Mouse (Mus musculus) liver, embryonic 15.5 days (tissue): ENCODE results near the gene Vcam1. TPM values are rescaled to one million over a fixed set of nuclear protein-coding genes. Genes with fewer than 3 reads are reported as not detected.

Source experiments
- ATAC-seq: fragments of 200-750 bp; cut with Nextera tagmentation; 2 replicates; pipeline ENCODE4 v1.8.0; 2017; ENCODE audit warnings: moderate number of reproducible peaks, mild to moderate bottlenecking, moderate library complexity; ENCODE audit not compliant: insufficient read depth
- H3K27ac ChIP-seq: fragments of 300-500 bp; sonication (generic); replicated peaks from 2 replicates; pipeline ENCODE4 v1.5.1; 2015; ENCODE audit warnings: mild to moderate bottlenecking, inconsistent platforms
- H3K27me3 ChIP-seq: fragments of 300-500 bp; sonication (generic); 2 replicates; pipeline ENCODE4 v1.6.1; 2015; ENCODE audit warnings: mild to moderate bottlenecking, inconsistent platforms
- H3K36me3 ChIP-seq: fragments of 300-500 bp; sonication (generic); replicated peaks from 2 replicates; pipeline ENCODE4 v1.6.1; 2015; ENCODE audit warnings: moderate library complexity, mild to moderate bottlenecking, inconsistent platforms
- H3K4me1 ChIP-seq: fragments of 300-500 bp; sonication (generic); replicated peaks from 2 replicates; pipeline ENCODE4 v1.6.1; 2015; ENCODE audit warnings: inconsistent platforms
- H3K4me2 ChIP-seq: fragments of 300-500 bp; sonication (generic); 2 replicates; pipeline ENCODE4 v1.6.1; 2015; ENCODE audit warnings: moderate library complexity, mild to moderate bottlenecking, inconsistent platforms
- H3K4me3 ChIP-seq: fragments of 300-500 bp; sonication (generic); replicated peaks from 2 replicates; pipeline ENCODE4 v1.5.1; 2015; ENCODE audit warnings: mild to moderate bottlenecking, inconsistent platforms
- H3K9ac ChIP-seq: fragments of 300-500 bp; sonication (generic); 2 replicates; pipeline ENCODE4 v1.6.1; 2015; ENCODE audit warnings: moderate library complexity, mild to moderate bottlenecking, inconsistent platforms
- H3K9me3 ChIP-seq: fragments of 300-500 bp; sonication (generic); replicated peaks from 2 replicates; pipeline ENCODE4 v1.6.1; 2016; ENCODE audit warnings: inconsistent platforms
- WGBS: fragments of 180-500 bp; shearing (Covaris S2); methylation state at CpG from one replicate; pipeline ENCODE4 v1.1.7; 2015; ENCODE audit warnings: mixed read lengths; ENCODE audit not compliant: insufficient replicate concordance; 5-methylcytosine and 5-hydroxymethylcytosine counted together
- polyA plus RNA-seq: library from polyadenylated mRNA; unstranded; fragments of >200 nt; fragmentation: Nextera tagmentation; extraction: Ambion mirVana; gene quantifications from 2 replicates; pipeline ENCODE4 v1.2.1, GENCODE M21; 2015

Vcam1 gene
- polyA plus RNA-seq, 1 experiment from 2014 or later = 85.4 TPM

- Histone ChIP-seq H3K27ac (no peak overlapping the region), H3K4me2 (no peak overlapping the region), H3K4me1 (no peaks in the 10 kb centered on the region), H3K36me3 (no peaks in the 10 kb centered on the region), H3K9ac (no peak overlapping the region), H3K4me3 (no peak overlapping the region), H3K27me3 (no peaks in the 10 kb centered on the region), H3K9me3 (no peaks in the 10 kb centered on the region)
- no peak for ATAC-seq
- 64% methylated on average over 4 of the region's 4 CpGs for WGBS
These were observed 43.5 kb downstream of the Vcam1 start for GRCm38 (mm10) chr3:116085962-116086361.

- ATAC-seq = no peak
- Histone ChIP-seq H3K4me1 (no peaks in the 10 kb centered on the region), H3K9ac (no peak overlapping the region), H3K4me3 (no peak overlapping the region), H3K9me3 (no peaks in the 10 kb centered on the region), H3K4me2 (no peak overlapping the region), H3K36me3 (no peaks in the 10 kb centered on the region), H3K27me3 (no peaks in the 10 kb centered on the region), H3K27ac (0 out of 2 replicates have a peak overlapping the region, but pooled peaks have one; percentile 24)
- 54% methylated on average over 7 of the region's 7 CpGs for WGBS
These were observed 48.4 kb downstream of the Vcam1 start for GRCm38 (mm10) chr3:116080939-116081676.

- no peaks in the 10 kb centered on the region for H3K9me3 ChIP-seq
- no peaks in the 10 kb centered on the region for H3K36me3 ChIP-seq
- no peak; the same call in 1 of the 2 replicates for ATAC-seq
- H3K9ac ChIP-seq = no peak overlapping the region
- 47% methylated on average over 8 of the region's 8 CpGs for WGBS
- H3K27me3 ChIP-seq = no peaks in the 10 kb centered on the region
- no peaks in the 10 kb centered on the region for H3K4me1 ChIP-seq
- no peak overlapping the region for H3K4me2 ChIP-seq
- 0 out of 2 replicates have a peak overlapping the region, but pooled peaks have one; percentile 24 for H3K27ac ChIP-seq
- no peak overlapping the region for H3K4me3 ChIP-seq
These were observed 49.2 kb downstream of the Vcam1 start for GRCm38 (mm10) chr3:116080166-116080788.

GRCm38 (mm10) chr3:116078490-116078889 is 51.0 kb downstream of the Vcam1 start:
- no peak overlapping the region for H3K9ac ChIP-seq
- no peaks in the 10 kb centered on the region for H3K27me3 ChIP-seq
- H3K4me3 ChIP-seq = no peak overlapping the region
- no peak overlapping the region for H3K27ac ChIP-seq
- H3K4me1 ChIP-seq = no peaks in the 10 kb centered on the region
- H3K36me3 ChIP-seq = no peaks in the 10 kb centered on the region
- no peak overlapping the region for H3K4me2 ChIP-seq
- WGBS = 50% methylated on average over 4 of the region's 4 CpGs
- no peaks in the 10 kb centered on the region for H3K9me3 ChIP-seq
- no peak for ATAC-seq

- no peaks in the 10 kb centered on the region for H3K27me3 ChIP-seq
- WGBS = 60% methylated on average over 2 of the region's 2 CpGs
These were observed 52.7 kb downstream of the Vcam1 start for GRCm38 (mm10) chr3:116076739-116077138.

GRCm38 (mm10) chr3:116072584-116072983 is 56.9 kb downstream of the Vcam1 start:
- 63% methylated on average over 2 of the region's 2 CpGs for WGBS
- ATAC-seq = no peak
- H3K27ac ChIP-seq = no peak overlapping the region

More at GRCm38 (mm10) chr3:116076739-116077138, 52.7 kb downstream of the Vcam1 start:
- Histone ChIP-seq H3K36me3 (no peaks in the 10 kb centered on the region), H3K27ac (no peak overlapping the region), H3K4me1 (no peaks in the 10 kb centered on the region), H3K4me3 (no peak overlapping the region), H3K9ac (no peak overlapping the region), H3K9me3 (no peaks in the 10 kb centered on the region), H3K4me2 (no peak overlapping the region)
- no peak for ATAC-seq

GRCm38 (mm10) chr3:116062141-116062540 is 67.3 kb downstream of the Vcam1 start:
- ATAC-seq = no peak
- H3K27me3 ChIP-seq = no peaks in the 10 kb centered on the region
- H3K27ac ChIP-seq = no peak overlapping the region
- no peak overlapping the region for H3K4me3 ChIP-seq
- H3K36me3 ChIP-seq = no peaks in the 10 kb centered on the region
- H3K4me2 ChIP-seq = no peak overlapping the region
- WGBS = 63% methylated on average over 2 of the region's 2 CpGs
- no peak overlapping the region for H3K9ac ChIP-seq
- H3K4me1 ChIP-seq = no peaks in the 10 kb centered on the region
- no peaks in the 10 kb centered on the region for H3K9me3 ChIP-seq

More at GRCm38 (mm10) chr3:116072584-116072983, 56.9 kb downstream of the Vcam1 start:
- Histone ChIP-seq H3K4me1 (no peaks in the 10 kb centered on the region), H3K9ac (no peak overlapping the region), H3K9me3 (no peaks in the 10 kb centered on the region), H3K4me2 (no peak overlapping the region), H3K4me3 (no peak overlapping the region), H3K27me3 (no peaks in the 10 kb centered on the region), H3K36me3 (no peaks in the 10 kb centered on the region)

GRCm38 (mm10) chr3:116060320-116060719 is 69.2 kb downstream of the Vcam1 start:
- no peak for ATAC-seq
- H3K27me3 ChIP-seq = no peaks in the 10 kb centered on the region

More at GRCm38 (mm10) chr3:116060320-116060719, 69.2 kb downstream of the Vcam1 start:
- Histone ChIP-seq H3K4me2 (no peak overlapping the region), H3K36me3 (no peaks in the 10 kb centered on the region), H3K4me1 (no peaks in the 10 kb centered on the region), H3K9ac (no peak overlapping the region), H3K27ac (no peak overlapping the region), H3K4me3 (no peak overlapping the region), H3K9me3 (no peaks in the 10 kb centered on the region)
- WGBS = 60% methylated on average over 5 of the region's 5 CpGs

Other genes with a start within 250 kb of the Vcam1 start
- 15.4 and 15.7 TPM in 2 replicates for gene Dph5, start 241.9 kb downstream of the Vcam1 start, polyA plus RNA-seq
- gene Slc30a7, start 122.3 kb downstream of the Vcam1 start, polyA plus RNA-seq = 11.3 and 11.4 TPM in 2 replicates
- gene Extl2, start 122.2 kb downstream of the Vcam1 start, polyA plus RNA-seq = 3.1 and 3.8 TPM in 2 replicates
- 0.17 and 0.18 TPM in 2 replicates for gene Gpr88, start 123.8 kb upstream of the Vcam1 start, polyA plus RNA-seq